Mouse (Mus musculus) C2C12 (cell line): ENCODE results near the gene Dglucy. TPM values are rescaled to one million over a fixed set of nuclear protein-coding genes. Genes with fewer than 3 reads are reported as not detected.

Source experiments
- H3K27me3 ChIP-seq: one replicate; pipeline ENCODE4 v1.6.1; 2011; ENCODE audit not compliant: control insufficient read depth, insufficient read depth, insufficient read length
- H3K36me3 ChIP-seq: one replicate; pipeline ENCODE4 v1.6.1; 2011; ENCODE audit not compliant: control insufficient read depth, insufficient read depth
- H3K4me3 ChIP-seq: one replicate; pipeline ENCODE4 v1.5.1; 2011; ENCODE audit warnings: mild to moderate bottlenecking, control low read depth; ENCODE audit not compliant: poor library complexity, insufficient read depth, severe bottlenecking
- H3K79me2 ChIP-seq: one replicate; pipeline ENCODE4 v1.6.1; 2011; ENCODE audit not compliant: control insufficient read depth, insufficient read depth
- H3K79me3 ChIP-seq: one replicate; pipeline ENCODE4 v1.6.1; 2011; ENCODE audit warnings: low read depth, control low read depth
- H3ac ChIP-seq: one replicate; pipeline ENCODE3; 2011; ENCODE audit warnings: low read depth; ENCODE audit not compliant: control insufficient read depth, insufficient read length
- CEBPB ChIP-seq: IDR thresholded peaks from one replicate; pipeline ENCODE4 v1.6.1; 2011; ENCODE audit warnings: low read depth, mild to moderate bottlenecking, control low read depth, moderate library complexity
- CTCF ChIP-seq: IDR thresholded peaks from one replicate; pipeline ENCODE4 v1.5.1; 2011; ENCODE audit not compliant: control insufficient read depth, insufficient read depth, insufficient read length
- FOSL1 ChIP-seq: IDR thresholded peaks from one replicate; pipeline ENCODE4 v1.8.0; 2011; ENCODE audit warnings: mild to moderate bottlenecking, low read length; ENCODE audit not compliant: poor library complexity, insufficient read depth, severe bottlenecking
- MAX ChIP-seq: IDR thresholded peaks from one replicate; pipeline ENCODE4 v1.6.1; 2011; ENCODE audit warnings: mild to moderate bottlenecking, control low read depth
- MYOD1 ChIP-seq: IDR thresholded peaks from one replicate; pipeline ENCODE4 v1.6.1; 2011; ENCODE audit warnings: low read depth; ENCODE audit not compliant: control insufficient read depth, insufficient read length
- MYOG ChIP-seq: IDR thresholded peaks from one replicate; pipeline ENCODE4 v1.6.1; 2011; ENCODE audit not compliant: control insufficient read depth, insufficient read length; ENCODE audit errors: extremely low read depth
- USF1 ChIP-seq: IDR thresholded peaks from one replicate; pipeline ENCODE4 v1.6.1; 2011; ENCODE audit warnings: low read depth, mild to moderate bottlenecking, control low read depth, moderate library complexity
- polyA plus RNA-seq: library from polyadenylated mRNA; unstranded; fragments of >200 nt; fragmentation: generic; extraction: Trizol; gene quantifications from one replicate; pipeline ENCODE4 v1.2.1, GENCODE M21; 2012; ENCODE audit warnings: missing spikeins

Gene Dglucy
- polyA plus RNA-seq, 1 experiment, result 34.1 TPM

DNA sequence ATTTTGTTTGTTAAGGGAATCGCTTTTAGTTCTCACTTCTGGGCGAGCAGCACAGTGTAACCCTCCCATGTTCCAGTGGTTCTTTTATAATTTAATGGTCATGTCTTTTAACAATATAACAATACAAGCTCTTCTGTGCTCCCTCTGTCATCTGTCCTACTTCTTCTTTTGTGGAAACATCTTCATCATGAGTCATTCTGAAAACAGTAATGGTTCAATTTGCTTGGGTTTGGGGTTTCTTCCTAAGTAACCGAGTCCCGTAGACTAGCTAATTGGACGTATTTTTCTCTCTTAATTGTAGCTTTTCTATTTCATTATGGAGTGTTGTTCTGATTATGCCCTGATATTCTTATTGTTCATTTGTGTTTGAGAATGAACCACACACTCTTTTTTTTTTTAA lies 38.5 kb upstream of the Dglucy start:
- no peaks in the 10 kb centered on the region for H3K27me3 ChIP-seq
- no peak overlapping the region for H3ac ChIP-seq
- TF ChIP-seq USF1, result no peak
- TF ChIP-seq CTCF, result no peak
- no peak for TF ChIP-seq MYOG
- no peak for TF ChIP-seq CEBPB
- TF ChIP-seq FOSL1, result no peak
- TF ChIP-seq MYOD1, result no peak
- no peak for TF ChIP-seq MAX
- H3K36me3 ChIP-seq, result no peaks in the 10 kb centered on the region
- H3K79me2 ChIP-seq, result no peaks in the 10 kb centered on the region
- H3K4me3 ChIP-seq, result no peak overlapping the region
- no peaks in the 10 kb centered on the region for H3K79me3 ChIP-seq

DNA sequence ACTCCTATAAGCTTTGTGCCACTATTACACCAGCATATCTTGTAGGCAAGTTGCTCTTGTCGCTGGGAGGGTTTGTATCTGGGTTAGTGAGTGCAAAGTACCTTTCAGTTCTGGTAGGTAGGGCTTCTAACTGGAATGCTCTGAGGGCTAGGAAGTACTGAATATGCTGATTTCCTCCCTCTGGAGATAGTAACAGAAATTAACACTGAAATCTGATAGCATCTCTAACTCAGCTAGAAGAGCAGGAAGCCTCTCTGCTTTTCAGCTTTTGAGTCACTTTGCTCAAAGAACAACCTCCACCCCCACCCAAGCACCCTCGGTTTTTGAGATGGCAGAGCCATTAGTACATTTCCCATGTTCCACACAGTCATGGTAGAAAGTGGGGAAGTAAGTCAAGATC lies 36.4 kb upstream of the Dglucy start:
- TF ChIP-seq CTCF, result no peak
- TF ChIP-seq USF1, result no peak
- no peak for TF ChIP-seq MAX
- TF ChIP-seq CEBPB, result no peak

DNA sequence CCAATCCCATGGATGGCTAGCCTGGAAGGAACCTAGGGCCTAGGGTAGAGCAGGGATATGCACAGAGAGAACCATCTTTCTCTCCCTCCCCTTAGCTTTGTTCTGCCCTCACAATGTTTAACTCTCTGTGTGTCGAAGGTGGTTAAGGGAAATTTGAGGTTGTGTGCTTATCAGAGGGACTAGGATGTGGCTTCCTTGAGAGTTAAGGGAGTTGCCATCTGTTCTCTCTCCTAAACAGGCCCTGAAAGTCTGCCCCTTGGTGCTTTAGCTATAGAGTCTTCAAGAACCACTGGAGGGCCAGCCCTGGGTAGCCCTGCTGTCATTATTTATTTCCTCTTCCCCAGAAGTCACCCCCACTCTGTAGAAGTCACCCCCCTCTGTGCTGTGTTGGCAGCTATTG lies 25.9 kb upstream of the Dglucy start:
- no peaks in the 10 kb centered on the region for H3K79me2 ChIP-seq
- no peaks in the 10 kb centered on the region for H3K36me3 ChIP-seq
- no peak overlapping the region for H3ac ChIP-seq
- TF ChIP-seq MYOD1 (no peak), FOSL1 (no peak), MYOG (no peak), MAX (no peak), CEBPB (no peak), USF1 (no peak), CTCF (no peak)
- no peaks in the 10 kb centered on the region for H3K27me3 ChIP-seq
- no peaks in the 10 kb centered on the region for H3K79me3 ChIP-seq
- no peak overlapping the region for H3K4me3 ChIP-seq

More for the DNA sequence above, 36.4 kb upstream of the Dglucy start:
- Histone ChIP-seq H3K79me3 (no peaks in the 10 kb centered on the region), H3K36me3 (no peaks in the 10 kb centered on the region), H3K79me2 (no peaks in the 10 kb centered on the region), H3ac (no peak overlapping the region), H3K27me3 (peaks cover 4% of the 10 kb centered on the region), H3K4me3 (no peak overlapping the region)

GRCm38 (mm10) chr12:100753716-100754115 lies 25.1 kb upstream of the Dglucy start:
- Histone ChIP-seq H3K27me3 (no peaks in the 10 kb centered on the region), H3K79me2 (no peaks in the 10 kb centered on the region), H3K4me3 (no peak overlapping the region), H3K79me3 (no peaks in the 10 kb centered on the region), H3ac (no peak overlapping the region), H3K36me3 (no peaks in the 10 kb centered on the region)
- TF ChIP-seq CEBPB (no peak), MAX (no peak), FOSL1 (no peak)

DNA sequence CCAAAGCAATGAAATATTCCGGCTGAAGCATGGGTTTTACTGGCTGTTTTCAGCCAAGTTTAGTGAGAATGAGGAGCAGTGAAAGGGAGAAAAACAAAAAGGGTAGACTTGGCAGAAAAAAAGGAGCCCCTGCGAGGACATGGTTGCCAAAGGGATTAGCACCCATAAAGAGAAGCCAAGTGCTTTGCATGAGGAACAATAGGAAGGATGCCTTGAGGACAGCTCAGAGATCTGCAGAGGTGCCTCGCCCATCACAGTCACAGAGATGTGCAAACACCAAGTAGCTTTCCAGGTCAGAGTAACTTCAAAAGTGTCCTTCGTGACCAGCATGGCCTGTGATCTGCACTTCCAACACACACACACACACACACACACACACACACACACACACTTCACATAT lies 21.4 kb upstream of the Dglucy start:
- Histone ChIP-seq H3K79me3 (no peaks in the 10 kb centered on the region), H3ac (no peak overlapping the region), H3K27me3 (no peaks in the 10 kb centered on the region), H3K36me3 (no peaks in the 10 kb centered on the region), H3K4me3 (no peak overlapping the region), H3K79me2 (no peaks in the 10 kb centered on the region)
- TF ChIP-seq MAX, result no peak
- TF ChIP-seq CTCF, result no peak

DNA sequence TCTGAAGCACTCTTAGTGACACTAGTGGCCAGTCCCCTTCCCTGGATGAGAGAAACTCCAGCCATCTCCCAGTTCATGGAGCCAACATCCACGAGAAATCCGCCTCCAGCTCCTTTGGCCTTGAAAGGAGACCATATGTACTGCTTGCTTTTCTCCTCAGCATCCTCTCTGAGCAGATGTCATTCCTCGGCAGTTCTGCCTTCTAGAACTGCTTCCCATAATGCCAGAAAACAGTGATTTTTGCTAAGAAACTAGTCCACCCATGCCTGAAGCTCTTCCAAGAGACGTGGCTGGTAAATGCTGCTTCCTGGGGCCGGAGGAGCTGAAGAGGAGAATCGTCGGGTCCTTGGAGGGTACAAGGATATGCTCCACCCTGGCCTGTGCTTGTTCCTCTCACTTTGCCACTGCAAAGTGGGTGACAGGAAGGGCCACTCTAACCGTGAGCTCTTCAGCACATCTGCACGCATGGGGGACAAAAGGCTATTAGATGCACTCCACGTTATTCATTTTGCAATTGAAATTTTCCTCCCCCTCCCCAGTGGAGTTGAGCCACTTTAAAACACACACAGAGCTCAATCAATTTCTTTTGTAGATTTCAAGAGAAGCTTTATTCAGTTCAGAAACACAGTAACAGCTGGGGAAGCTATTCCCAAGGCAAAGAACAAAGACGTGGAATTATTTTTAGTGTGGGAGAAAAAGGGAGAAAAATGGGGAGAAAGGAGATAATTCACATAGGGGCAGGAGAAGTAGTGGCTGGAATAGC lies 16.0 kb upstream of the Dglucy start:
- TF ChIP-seq FOSL1, result no peak
- no peak for TF ChIP-seq USF1
- TF ChIP-seq CEBPB, result no peak
- H3K79me2 ChIP-seq, result no peaks in the 10 kb centered on the region
- no peaks in the 10 kb centered on the region for H3K79me3 ChIP-seq
- H3K27me3 ChIP-seq, result no peaks in the 10 kb centered on the region
- no peaks in the 10 kb centered on the region for H3K36me3 ChIP-seq
- no peak overlapping the region for H3K4me3 ChIP-seq
- H3ac ChIP-seq, result no peak overlapping the region
